Mouse (Mus musculus): ENCODE results near the gene Med9.

Gene Med9

DNA sequence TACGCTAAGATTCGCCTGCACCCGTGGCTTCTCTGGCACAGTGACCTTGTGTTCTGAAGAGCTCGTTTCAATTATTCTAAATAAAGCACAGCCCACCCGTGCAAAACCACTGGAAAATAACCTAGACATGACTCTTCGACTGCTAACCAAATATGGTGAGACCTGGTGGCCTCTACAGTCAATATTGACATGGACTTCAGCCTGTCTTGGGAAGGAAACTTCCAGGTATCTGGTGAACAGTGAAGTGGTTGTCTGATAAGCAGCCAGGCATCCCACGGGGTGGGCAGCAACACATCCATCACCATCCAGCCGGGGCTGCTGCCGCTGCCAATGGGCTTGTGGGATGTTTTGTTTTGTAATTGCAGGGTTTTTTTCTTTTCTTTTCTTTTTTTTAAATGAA is 46.3 kb downstream of the Med9 start:
- no peak for DNase-seq (ENCODE audit: low read depth, low spot score)

DNA sequence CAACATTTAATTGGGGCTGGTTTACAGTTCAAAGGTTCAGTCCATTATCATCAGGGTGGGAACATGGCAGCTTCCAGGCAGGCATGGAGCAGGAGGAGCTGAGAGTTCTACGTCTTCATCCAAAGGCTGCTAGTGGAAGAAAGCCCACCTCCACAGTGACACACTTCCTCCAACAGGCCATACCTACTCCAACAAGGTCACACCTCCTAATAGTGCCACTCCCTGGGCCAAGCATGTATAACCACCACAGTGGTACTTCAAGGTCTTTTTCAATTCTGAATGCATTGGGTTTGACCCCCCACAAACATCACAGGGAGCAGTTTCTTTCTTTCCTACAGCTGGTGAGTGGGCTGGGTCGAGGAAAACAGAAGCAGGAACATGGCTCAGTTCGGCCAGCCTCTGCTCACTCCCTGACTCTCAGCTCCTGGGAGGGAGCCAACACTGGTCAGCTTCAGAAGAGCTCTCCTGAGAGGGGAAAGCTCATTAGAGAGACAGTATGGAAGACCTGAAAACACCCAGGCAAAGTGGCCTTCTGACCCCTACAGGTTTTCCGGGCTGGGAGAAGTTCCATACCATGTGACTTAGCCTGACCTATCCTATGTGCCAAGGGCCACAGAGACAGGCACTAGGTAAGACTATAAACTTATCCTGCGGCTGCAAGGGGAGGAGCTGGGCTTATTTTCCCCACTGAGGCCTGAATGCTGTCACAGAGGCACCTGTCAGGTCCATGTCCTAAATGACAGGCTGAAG is 53.4 kb downstream of the Med9 start:
- no peak for DNase-seq (ENCODE audit: low read depth, low spot score)

DNA sequence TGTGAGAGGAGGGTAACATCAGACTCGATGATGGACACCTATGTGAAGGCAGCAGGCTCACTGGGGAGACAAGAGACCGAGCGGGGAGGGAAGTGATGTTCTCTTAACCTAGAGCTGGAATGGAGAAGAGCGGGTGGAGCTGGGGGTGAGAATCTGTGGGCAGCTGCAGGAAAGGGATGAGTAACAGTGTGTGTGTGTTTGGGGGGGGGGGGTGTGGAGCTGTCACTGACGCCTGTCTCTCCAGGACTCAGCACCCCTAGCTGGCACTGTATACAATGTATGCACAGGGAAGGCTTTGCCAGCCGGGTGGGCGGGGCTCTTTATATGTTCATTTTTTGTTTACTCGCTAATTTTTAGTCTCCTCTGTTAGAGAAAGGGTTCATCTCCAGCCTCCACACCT is 55.8 kb downstream of the Med9 start:
- no peak for DNase-seq (ENCODE audit: low read depth, low spot score)

DNA sequence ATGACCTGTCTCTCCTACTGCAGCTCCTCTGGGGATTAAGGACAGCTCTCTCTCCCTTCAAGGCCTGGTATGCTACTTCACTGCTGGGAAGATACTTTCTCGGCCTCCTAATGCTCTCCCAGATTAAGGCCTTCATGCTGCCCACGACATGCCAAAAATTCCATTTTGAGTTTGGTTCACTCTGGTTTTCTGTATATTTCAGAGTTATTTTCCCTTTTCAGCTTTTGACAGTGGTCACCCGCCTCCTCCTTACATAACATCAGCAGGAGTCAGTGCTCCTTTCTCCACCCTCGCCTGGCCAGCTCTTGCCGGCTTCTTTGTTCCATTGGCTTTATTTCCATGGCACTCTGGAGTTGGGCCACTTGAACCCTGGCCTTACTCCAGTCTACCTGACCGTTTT is 56.7 kb downstream of the Med9 start:
- DNase-seq (ENCODE audit: low read depth, low spot score): no peak

DNA sequence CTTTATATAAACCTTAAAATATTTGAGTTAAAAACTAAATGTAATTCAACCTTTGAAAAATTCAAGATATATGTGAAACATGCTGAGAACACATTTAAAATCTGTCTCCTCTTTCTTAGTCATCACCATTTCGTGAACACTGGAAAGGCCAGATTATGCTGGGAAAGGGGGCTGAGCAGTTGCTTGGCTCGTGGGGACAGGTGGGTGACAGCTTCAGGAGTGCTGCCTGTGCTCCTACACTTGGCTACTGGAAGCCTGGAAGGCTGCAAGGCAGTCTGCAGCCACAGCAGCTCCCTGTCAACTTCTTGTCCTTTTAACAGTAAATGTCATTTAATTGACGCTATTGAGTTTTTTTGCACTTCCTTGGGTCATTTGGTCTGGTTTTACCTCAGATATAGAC is 57.9 kb downstream of the Med9 start:
- no peak for DNase-seq (ENCODE audit: low read depth, low spot score)

DNA sequence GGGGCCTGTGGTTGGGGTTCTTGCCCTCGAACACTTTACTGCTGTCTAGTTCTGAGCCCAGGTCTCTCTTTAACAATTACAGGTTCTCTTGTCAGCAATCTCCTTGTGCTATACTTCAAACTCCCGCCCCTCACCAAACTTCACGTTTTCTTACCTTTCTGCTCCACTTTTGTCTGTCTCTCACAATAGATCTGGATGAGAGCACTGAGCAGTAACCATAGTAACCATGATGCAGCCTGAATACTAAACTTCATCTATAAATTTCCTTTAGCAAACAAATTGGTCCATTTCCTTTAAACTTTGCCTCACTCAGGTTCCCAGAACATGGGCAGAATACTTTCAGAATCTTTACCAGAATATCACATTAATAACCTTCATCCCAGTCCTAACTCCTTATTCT is 61.4 kb downstream of the Med9 start:
- no peak for DNase-seq (ENCODE audit: low read depth, low spot score)

DNA sequence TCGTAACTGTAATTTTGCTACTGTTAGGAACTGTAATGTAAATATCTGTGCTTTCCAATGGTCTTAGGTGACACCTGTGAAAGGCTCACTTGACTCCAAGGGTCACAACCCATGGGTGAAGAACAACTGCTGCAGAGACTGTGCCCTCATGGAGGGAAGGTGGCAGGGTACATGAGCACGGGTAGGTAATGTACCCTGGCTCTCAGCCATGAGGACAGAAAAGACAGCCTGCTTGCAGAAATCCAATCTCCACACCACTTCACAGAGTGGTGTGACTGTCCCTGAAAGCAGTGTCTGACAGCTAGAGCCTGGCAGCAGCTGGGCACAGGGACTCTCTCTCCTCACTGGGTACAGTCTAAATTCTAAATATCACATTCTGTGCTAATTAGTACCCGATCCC is 63.5 kb downstream of the Med9 start:
- DNase-seq (ENCODE audit: low read depth, low spot score): no peak
